29 mouse cellular contexts compared by ENCODE assay signal in the genomic region with DNA sequence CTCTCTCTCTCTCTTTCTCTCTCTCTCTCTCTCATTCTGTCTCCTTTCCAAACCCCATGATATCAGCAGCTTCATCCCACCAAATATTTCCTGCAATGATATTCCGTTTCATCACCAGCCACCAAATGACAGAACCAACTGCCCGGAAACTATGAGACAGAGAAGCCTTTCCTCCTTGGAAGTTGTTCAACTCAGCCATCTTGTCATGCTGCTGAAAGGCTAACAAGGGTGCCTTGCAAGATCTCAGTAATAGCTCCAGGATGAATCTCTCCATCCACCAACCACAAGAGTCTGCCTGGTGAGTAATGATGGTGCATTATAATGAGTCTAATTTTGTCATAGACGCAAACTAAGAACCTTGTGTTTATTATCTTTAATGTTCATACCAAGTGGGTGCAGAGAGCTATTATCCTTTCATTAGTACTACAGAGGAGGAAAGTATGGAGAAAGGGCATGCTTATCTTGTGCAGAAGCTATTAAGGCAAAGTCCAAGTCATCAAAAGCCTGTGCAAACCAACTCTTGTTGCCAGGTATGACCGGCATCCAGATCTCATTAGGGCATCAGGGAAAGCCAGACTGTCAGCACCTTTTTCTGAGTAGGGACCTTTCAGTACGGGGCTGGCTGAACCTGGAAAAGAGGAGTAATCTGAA. TPM values are rescaled to one million over a fixed set of nuclear protein-coding genes. Genes with fewer than 3 reads are reported as not detected.
A peak's percentile ranks its signal among the peaks of the same experiment; 100 is the strongest.
DNase-seq lines count a peak whose midpoint lies in the region; ATAC-seq and TF ChIP-seq lines count a peak whose summit lies in the region.
"Had no signal": no experiment of that assay in that cellular context is flagged by ENCODE, and none has a peak within 500 bp of the region (broad histone marks: within the 10 kb centered on the region; RNA-seq: fewer than 3 reads in every experiment).

No protein-coding gene starts in this region.

- no peak for TF ChIP-seq CTCF in intestine, postnatal 0 days (IDR thresholded peaks at IDR 0.05; ENCODE audit: low read depth)

- peak; percentile 78 for ATAC-seq in intestine, postnatal 0 days
- no peak for ATAC-seq in megakaryocyte-erythroid progenitor cell, adult 5-6 weeks (replicated peaks; ENCODE audit: low FRiP score, low TSS enrichment, poor library complexity, severe bottlenecking)
- ATAC-seq: forebrain, embryonic 16.5 days; hindbrain, embryonic 16.5 days; Patski had no signal

- H3K9ac ChIP-seq in intestine, postnatal 0 days (ENCODE audit: low read depth, low read length), result no peak overlapping the region
- H3K9ac ChIP-seq: heart, embryonic 12.5 days; heart, embryonic 15.5 days; hindbrain, embryonic 13.5 days had no signal

- H3K36me3 ChIP-seq in intestine, postnatal 0 days (ENCODE audit: control insufficient read depth, insufficient read depth), result no peaks in the 10 kb centered on the region
- H3K36me3 ChIP-seq: G1E; heart, embryonic 12.5 days; heart, embryonic 15.5 days; hindbrain, embryonic 10.5 days; hindbrain, embryonic 13.5 days had no signal

- no peaks in the 10 kb centered on the region for H3K27me3 ChIP-seq in intestine, postnatal 0 days (replicated peaks; ENCODE audit: control insufficient read depth, insufficient read depth, low read length)
- H3K27me3 ChIP-seq: CH12.LX; heart, embryonic 12.5 days; heart, embryonic 15.5 days; hindbrain, embryonic 13.5 days; Patski had no signal

- H3K4me3 ChIP-seq in intestine, postnatal 0 days (ENCODE audit: low read depth, low read length), result no peak overlapping the region
- H3K4me3 ChIP-seq: gastrocnemius, adult 2 months; heart, embryonic 12.5 days; heart, embryonic 15.5 days; hindbrain, embryonic 10.5 days; hindbrain, embryonic 13.5 days had no signal

- H3K27ac ChIP-seq in intestine, postnatal 0 days (ENCODE audit: low read depth, low read length), result no peak overlapping the region
- H3K27ac ChIP-seq: gastrocnemius, adult 2 months; heart, embryonic 15.5 days; hindbrain, embryonic 10.5 days; hindbrain, embryonic 13.5 days had no signal

- H3K9me3 ChIP-seq in intestine, postnatal 0 days (ENCODE audit: control insufficient read depth), result no peaks in the 10 kb centered on the region
- H3K9me3 ChIP-seq: heart, embryonic 15.5 days; hindbrain, embryonic 13.5 days had no signal

- no peaks in the 10 kb centered on the region for H3K4me1 ChIP-seq in intestine, postnatal 0 days (replicated peaks; ENCODE audit: control insufficient read depth, insufficient read depth, low read length)
- H3K4me1 ChIP-seq: hindbrain, embryonic 13.5 days had no signal

- 55% methylated on average over 5 of the region's 5 CpGs for WGBS in intestine, postnatal 0 days

- H3K4me2 ChIP-seq in intestine, postnatal 0 days (replicated peaks; ENCODE audit: low read depth), result no peak overlapping the region
- H3K4me2 ChIP-seq: heart, embryonic 12.5 days; heart, embryonic 15.5 days; hindbrain, embryonic 13.5 days had no signal

- DNase-seq in 416B (ENCODE audit: low read depth), result peak; percentile 33
- peak; percentile 72 for DNase-seq in Muller cell, postnatal 12 days (ENCODE audit: inconsistent ontology term)
- peak; percentile 52 for DNase-seq in fibroblast of lung, adult 2 months (ENCODE audit: low read depth)
- DNase-seq in urinary bladder, postnatal 4 days (ENCODE audit: low spot score in 2 of 2), result no peak
- DNase-seq in frontal cortex, adult 2 months (ENCODE audit: extremely low spot score in 1 of 2, low spot score in 1 of 2), result no peak
- DNase-seq in testis, postnatal 10 days (ENCODE audit: low spot score), result no peak
- DNase-seq: adrenal gland, postnatal 10 days; adrenal gland, postnatal 36 days; B cell, adult 2 months; cerebellum, adult 18-20 months; cerebellum, adult 9-10 months; cerebellum, postnatal 14 days; gastrocnemius, adult 2 months; gastrocnemius, postnatal 14 days; heart, adult 11 months; heart, postnatal 10 days; heart, postnatal 36 days; kidney, adult 11 months had no signal

RNA-seq across cellular contexts. Expression of gene Rasl11a, which starts 28.2 kb away (rescaled TPM):
- polyA plus RNA-seq in intestine, postnatal 0 days (2015; fragmentation: Nextera tagmentation; extraction: Ambion mirVana), result 17.6 TPM in 2 replicates
- total RNA-seq in megakaryocyte-erythroid progenitor cell, adult 5-6 weeks (2014; fragmentation: Nextera tagmentation), result not detected in 2 replicates
- total RNA-seq in megakaryocyte-erythroid progenitor cell, adult 5-6 weeks (2017), result 3.7 TPM in 1 of 2 replicates, not detected in the other
- 6.2 and 6.9 TPM in 2 replicates for polyA plus RNA-seq in frontal cortex, adult 2 months (2012; rRNA removed)

RNA-seq across cellular contexts. Expression of gene Rpl21, which starts 40.4 kb away (rescaled TPM):
- polyA plus RNA-seq in intestine, postnatal 0 days (2015; fragmentation: Nextera tagmentation; extraction: Ambion mirVana), result 426 and 430 TPM in 2 replicates
- total RNA-seq in megakaryocyte-erythroid progenitor cell, adult 5-6 weeks (2014; fragmentation: Nextera tagmentation), result 2,306 and 2,977 TPM in 2 replicates
- total RNA-seq in megakaryocyte-erythroid progenitor cell, adult 5-6 weeks (2017), result 2,430 and 3,681 TPM in 2 replicates
- polyA plus RNA-seq in frontal cortex, adult 2 months (2012; rRNA removed), result 452 and 463 TPM in 2 replicates

Comparison
In these comparisons a context has a peak if more than half of its experiments do, and no peak if none do; other contexts are left out.
1. DNase-seq: peak in 416B (single experiment), Muller cell, postnatal 12 days (single experiment) and fibroblast of lung, adult 2 months (single experiment); none in urinary bladder, postnatal 4 days (0 of 2), frontal cortex, adult 2 months (0 of 2) and testis, postnatal 10 days (single experiment).